Mouse (Mus musculus) granulocyte monocyte progenitor cell, adult 5-6 weeks (primary cell): Measurements from ENCODE around the gene Nt5c3b. TPM values are rescaled to one million over a fixed set of nuclear protein-coding genes. Genes with fewer than 3 reads are reported as not detected.

Experiments used
- ATAC-seq: replicated peaks from 2 replicates; pipeline ENCODE4 v1.8.0; 2016; ENCODE audit warnings: mild to moderate bottlenecking, moderate TSS enrichment, inconsistent platforms; ENCODE audit not compliant: poor library complexity, severe bottlenecking
- total RNA-seq, 2 experiments: library from RNA; stranded (forward) in 1 of 2; stranded (reverse) in 1 of 2; fragments of 200-712, 200-1000 nt in 1 of 2; fragments of >200 nt in 1 of 2; fragmentation: Nextera tagmentation in 1 of 2; gene quantifications; 2 replicates each; pipeline ENCODE4 v1.2.3; 2014 to 2017

Gene Nt5c3b
- total RNA-seq, 2 experiments from 2014 or later = 23.3 to 50.7 TPM

- no peak for ATAC-seq
Measured at GRCm38 (mm10) chr11:100430052-100430451, 11.6 kb downstream of the Nt5c3b start.

GRCm38 (mm10) chr11:100428612-100429199 is 12.9 kb downstream of the Nt5c3b start:
- no peak for ATAC-seq

- ATAC-seq = peak; percentile 80
Measured at GRCm38 (mm10) chr11:100426820-100427219, 14.8 kb downstream of the Nt5c3b start.

- ATAC-seq = 0 out of 2 replicates have a peak, but pooled peaks have one; percentile 20
Measured at GRCm38 (mm10) chr11:100425851-100426250, 15.8 kb downstream of the Nt5c3b start.

GRCm38 (mm10) chr11:100423836-100424235 is 17.8 kb downstream of the Nt5c3b start:
- ATAC-seq = no peak

- ATAC-seq = no peak
Measured at GRCm38 (mm10) chr11:100421537-100421936, 20.1 kb downstream of the Nt5c3b start.

GRCm38 (mm10) chr11:100414914-100415822 is 26.4 kb downstream of the Nt5c3b start, which contains the start of gene Fkbp10:
TSS of gene Fkbp10 (plus strand) at chr11:100415697.
- peak; percentile 15; the same call in 1 of the 2 replicates for ATAC-seq

- peak; percentile 66 for ATAC-seq
Measured at GRCm38 (mm10) chr11:100414021-100414913, 27.3 kb downstream of the Nt5c3b start, which contains the start of gene P3h4. TSS of gene P3h4 (minus strand) at chr11:100414836.

GRCm38 (mm10) chr11:100413541-100413940 is 28.1 kb downstream of the Nt5c3b start:
- ATAC-seq = no peak

- ATAC-seq = no peak
Measured at GRCm38 (mm10) chr11:100411736-100412135, 29.9 kb downstream of the Nt5c3b start.

GRCm38 (mm10) chr11:100409686-100410085 is 31.9 kb downstream of the Nt5c3b start:
- ATAC-seq = no peak

GRCm38 (mm10) chr11:100408835-100409462 is 32.7 kb downstream of the Nt5c3b start:
- no peak for ATAC-seq

- peak; percentile 73; the same call in 1 of the 2 replicates for ATAC-seq
Measured at GRCm38 (mm10) chr11:100408076-100408834, 33.4 kb downstream of the Nt5c3b start.

GRCm38 (mm10) chr11:100406995-100407705 is 34.5 kb downstream of the Nt5c3b start:
- no peak for ATAC-seq

- ATAC-seq = no peak
Measured at GRCm38 (mm10) chr11:100406273-100406672, 35.3 kb downstream of the Nt5c3b start.

- no peak for ATAC-seq
Measured at GRCm38 (mm10) chr11:100404456-100405074, 37.0 kb downstream of the Nt5c3b start.

GRCm38 (mm10) chr11:100403445-100404134 is 38.0 kb downstream of the Nt5c3b start:
- ATAC-seq = no peak
